Mouse (Mus musculus) lung, adult 2 months (tissue): ENCODE measurements around the gene Gm2696.

ENCODE experiments used
- CTCF ChIP-seq: fragments of 200-500 bp; IDR thresholded peaks from 2 replicates; pipeline ENCODE4 v1.5.1; 2011; ENCODE audit warnings: mild to moderate bottlenecking, low read length, control low read depth; ENCODE audit not compliant: insufficient read depth
- POLR2A ChIP-seq: fragments of 200-500 bp; IDR thresholded peaks from 2 replicates; pipeline ENCODE4 v1.6.1; 2011; ENCODE audit warnings: low read depth, mild to moderate bottlenecking, control low read depth, low read length, borderline replicate concordance; ENCODE audit errors: extremely low read depth

GRCm38 (mm10) chr10:77814382-77814781 lies at the start of gene Gm2696:
- TF ChIP-seq CTCF (no peak), POLR2A (no peak)
